Mouse (Mus musculus): ENCODE measurements at regions not wholly inside any gene's neighbourhood (a gene's known extent, or its start where the extent isn't known, plus 50 kb on each side); places are given as distances from the start of the nearest gene placed in this dataset.

- TF ChIP-seq CTCF (IDR thresholded peaks at IDR 0.05; ENCODE audit: borderline replicate concordance, insufficient read depth, low read depth, low read length) (no peak), POLR2A (IDR thresholded peaks at IDR 0.05; ENCODE audit: borderline replicate concordance, insufficient read depth, low read length) (no peak)
These were observed 323.2 kb downstream of the Rpia start for GRCm38 (mm10) chr6:70468623-70469479.

Measured in cerebellum, adult 2 months (tissue).